Mouse (Mus musculus): ENCODE measurements around the gene Arntl2. TPM values are rescaled to one million over a fixed set of nuclear protein-coding genes. Genes with fewer than 3 reads are reported as not detected.

Gene Arntl2
- 0.44 TPM in 1 of 2 replicates, not detected in the other for polyA plus RNA-seq (2012; ENCODE audit: low replicate concordance)

DNA sequence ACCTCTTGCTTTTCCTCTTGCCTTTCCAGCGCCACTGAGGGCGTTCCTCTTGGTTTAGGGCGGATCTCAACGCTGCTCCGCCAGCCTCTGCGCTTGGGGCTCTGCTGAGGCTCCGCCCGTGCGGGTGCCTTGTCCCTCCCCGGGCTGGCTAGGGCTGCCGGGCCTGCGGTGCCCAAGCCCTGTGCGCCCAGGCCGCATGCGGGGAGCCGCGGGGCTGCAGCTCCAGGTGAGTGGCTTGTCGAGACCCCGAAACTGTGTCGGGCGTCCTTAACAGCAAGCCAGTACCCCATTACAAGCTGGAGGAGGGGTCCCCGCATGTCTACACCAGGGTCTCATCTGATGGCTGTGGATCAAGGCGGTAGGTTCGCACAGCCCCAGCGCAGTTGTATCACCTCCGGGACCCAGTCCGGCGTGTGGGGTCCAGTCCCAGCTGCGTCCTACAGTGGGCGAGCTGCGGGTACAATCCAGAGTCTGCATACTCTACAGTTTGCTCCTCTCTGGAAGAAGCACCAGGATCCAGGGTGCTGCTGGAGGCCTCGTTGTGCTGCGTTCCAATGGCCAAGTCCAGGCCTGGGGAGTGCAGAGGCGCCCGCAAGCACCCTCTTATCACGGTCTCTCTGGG, at the start of gene Arntl2:
Gene Arntl2 (plus strand): TSS at position 132 of the 622 bp plus-strand sequence.

GRCm38 (mm10) chr6:146850050-146850449, 54.2 kb downstream of the Arntl2 start, which contains the start of gene Smco2:
Gene Smco2 (plus strand): TSS chr6:146850104.

Other genes starting within 250 kb of the Arntl2 start
- gene Fgfr1op2, start 218.9 kb upstream of the Arntl2 start, polyA plus RNA-seq (2012; ENCODE audit: low replicate concordance): 65.4 and 84.3 TPM in 2 replicates
- 9.9 and 31.2 TPM in 2 replicates for gene Ints13, start 218.2 kb upstream of the Arntl2 start, polyA plus RNA-seq (2012; ENCODE audit: low replicate concordance)
- gene Med21, start 153.5 kb upstream of the Arntl2 start, polyA plus RNA-seq (2012; ENCODE audit: low replicate concordance): 1.6 and 1.9 TPM in 2 replicates
- 10.4 and 33.5 TPM in 2 replicates for gene Tm7sf3, start 153.2 kb upstream of the Arntl2 start, polyA plus RNA-seq (2012; ENCODE audit: low replicate concordance)
- 0.26 and 0.67 TPM in 2 replicates for gene Stk38l, start 71.1 kb upstream of the Arntl2 start, polyA plus RNA-seq (2012; ENCODE audit: low replicate concordance)
- gene Smco2, start 54.0 kb downstream of the Arntl2 start, polyA plus RNA-seq (2012; ENCODE audit: low replicate concordance): not detected in 2 replicates
- 0.91 and 1.7 TPM in 2 replicates for gene Ppfibp1, start 92.4 kb downstream of the Arntl2 start, polyA plus RNA-seq (2012; ENCODE audit: low replicate concordance)
- not detected in 2 replicates for gene 1700034J05Rik, start 158.4 kb downstream of the Arntl2 start, polyA plus RNA-seq (2012; ENCODE audit: low replicate concordance)
- not detected in 2 replicates for gene Rep15, start 236.5 kb downstream of the Arntl2 start, polyA plus RNA-seq (2012; ENCODE audit: low replicate concordance)
- gene Mrps35, start 246.7 kb downstream of the Arntl2 start, polyA plus RNA-seq (2012; ENCODE audit: low replicate concordance): 7.2 TPM in 2 replicates